Mouse (Mus musculus): Measurements from ENCODE around the gene Crtc2. TPM values are rescaled to one million over a fixed set of nuclear protein-coding genes. Genes with fewer than 3 reads are reported as not detected.
A peak's percentile ranks its signal among the peaks of the same experiment; 100 is the strongest.

Gene Crtc2
- polyA plus RNA-seq (2014; fragmentation: Nextera tagmentation; extraction: Ambion mirVana), result 10.1 and 10.5 TPM in 2 replicates

DNA sequence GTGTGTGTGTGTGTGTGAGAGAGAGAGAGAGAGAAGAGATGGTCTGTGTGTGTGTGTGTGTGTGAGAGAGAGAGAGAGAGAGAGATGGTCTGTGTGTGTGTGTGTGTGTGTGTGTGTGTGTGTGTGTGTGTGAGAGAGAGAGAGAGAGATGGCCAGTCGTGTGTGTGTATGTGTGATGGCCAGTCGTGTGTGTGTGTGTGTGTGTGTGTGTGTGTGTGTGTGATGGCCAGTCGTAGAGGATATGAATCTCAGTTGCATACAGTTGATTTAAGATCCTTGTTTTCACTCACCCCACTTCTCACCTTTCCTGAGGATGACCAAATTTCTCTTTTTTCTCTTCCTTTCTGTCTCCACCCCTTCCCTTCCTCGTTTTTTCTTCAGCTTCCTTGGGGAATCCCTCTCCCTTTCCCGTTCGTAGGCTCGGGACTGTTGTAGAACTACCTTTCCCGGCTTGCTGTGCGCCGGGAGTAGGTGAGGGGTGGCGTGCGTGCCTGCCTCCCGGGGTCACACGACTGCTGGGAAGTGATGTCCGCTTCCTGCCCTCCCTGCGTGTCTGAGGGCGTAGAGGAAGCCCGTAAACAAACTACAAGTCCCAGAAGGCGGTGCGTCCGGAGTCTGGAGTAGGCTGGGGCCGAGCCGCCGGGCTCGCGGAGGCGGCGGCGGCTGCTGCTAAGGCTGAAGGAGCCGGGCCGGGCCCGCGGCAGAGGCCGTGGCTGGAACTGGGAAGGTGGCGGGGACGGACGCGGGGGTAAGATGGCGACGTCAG lies at the start of gene Crtc2:
Gene Crtc2 (plus strand): TSS at position 511 of the 766 bp plus-strand sequence.
- H3K36me3 ChIP-seq (replicated peaks; ENCODE audit: control insufficient read depth, insufficient read depth), result peaks cover 39% of the 10 kb centered on the region
- peak within 1 kb of the TSS; percentile 55 for H3K27ac ChIP-seq
- H3K9ac ChIP-seq, result peak within 1 kb of the TSS; percentile 92
- no peaks in the 10 kb centered on the region for H3K27me3 ChIP-seq (ENCODE audit: control insufficient read depth, insufficient read depth, low read length)
- 1% methylated on average over 40 of the region's 40 CpGs for WGBS
- peak within 1 kb of the TSS; percentile 81 for H3K4me3 ChIP-seq (replicated peaks; ENCODE audit: low read length)
- H3K4me1 ChIP-seq (replicated peaks; ENCODE audit: control insufficient read depth, insufficient read depth, low read length), result peaks cover 18% of the 10 kb centered on the region
- peak within 1 kb of the TSS; percentile 90 for H3K4me2 ChIP-seq (replicated peaks)
- DNase-seq (ENCODE audit: low spot score) (peak; percentile 93), ATAC-seq (ENCODE audit: low FRiP score) (peak; percentile 97)
- H3K9me3 ChIP-seq (ENCODE audit: control insufficient read depth, low read length), result no peaks in the 10 kb centered on the region

DNA sequence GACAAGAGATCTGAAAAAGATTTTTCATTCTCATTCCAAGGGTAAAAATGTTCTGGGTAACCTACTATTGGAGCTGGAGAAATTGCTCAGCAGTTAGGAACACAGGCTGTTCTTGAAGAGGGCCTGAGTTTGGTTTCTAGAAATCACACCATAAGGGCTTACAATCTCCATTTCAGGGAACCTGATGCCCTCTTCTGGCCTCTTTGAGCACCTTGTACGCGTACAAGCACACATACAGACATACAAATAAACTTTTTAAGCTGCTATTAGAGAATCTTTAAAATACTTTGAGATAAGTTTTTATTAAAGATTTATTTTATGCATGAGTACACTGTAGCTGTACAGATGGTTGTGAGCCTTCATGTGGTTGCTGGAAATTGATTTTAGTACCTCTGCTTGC lies 49.4 kb upstream of the Crtc2 start:
- H3K9me3 ChIP-seq (ENCODE audit: control insufficient read depth, low read length), result no peaks in the 10 kb centered on the region
- H3K27ac ChIP-seq, result no peak overlapping the region
- H3K9ac ChIP-seq, result no peak overlapping the region
- DNase-seq (ENCODE audit: low spot score) (no peak), ATAC-seq (ENCODE audit: low FRiP score) (no peak)
- no peaks in the 10 kb centered on the region for H3K4me1 ChIP-seq (replicated peaks; ENCODE audit: control insufficient read depth, insufficient read depth, low read length)
- H3K27me3 ChIP-seq (ENCODE audit: control insufficient read depth, insufficient read depth, low read length), result no peaks in the 10 kb centered on the region
- H3K4me3 ChIP-seq (replicated peaks; ENCODE audit: low read length), result no peak overlapping the region
- peaks cover 32% of the 10 kb centered on the region for H3K36me3 ChIP-seq (replicated peaks; ENCODE audit: control insufficient read depth, insufficient read depth)
- no peak overlapping the region for H3K4me2 ChIP-seq (replicated peaks)
- WGBS, result 98% methylated on average over 2 of the region's 2 CpGs

DNA sequence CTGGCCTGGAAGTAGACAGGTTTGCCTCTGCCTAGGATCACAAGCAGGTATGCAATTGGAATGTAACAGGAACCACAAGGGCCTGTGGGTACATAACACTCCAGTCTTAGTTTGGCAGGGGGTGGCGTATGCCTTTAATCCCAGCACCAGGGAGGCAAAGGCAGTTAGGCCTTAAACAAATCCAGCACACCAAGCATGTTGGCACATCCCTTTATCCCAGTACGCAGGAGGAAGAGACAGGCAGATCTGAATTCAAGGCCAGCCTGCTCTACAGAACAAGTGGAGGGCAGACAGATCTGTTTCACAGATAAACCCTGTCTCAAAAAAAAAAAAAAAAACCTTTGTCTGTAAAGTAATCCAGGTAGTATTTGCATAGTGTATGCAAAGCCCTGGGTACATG lies 45.3 kb upstream of the Crtc2 start:
- H3K4me1 ChIP-seq (replicated peaks; ENCODE audit: control insufficient read depth, insufficient read depth, low read length), result peaks cover 13% of the 10 kb centered on the region
- no peaks in the 10 kb centered on the region for H3K27me3 ChIP-seq (ENCODE audit: control insufficient read depth, insufficient read depth, low read length)
- WGBS, result 95% methylated on average over 2 of the region's 2 CpGs
- peaks cover 62% of the 10 kb centered on the region for H3K36me3 ChIP-seq (replicated peaks; ENCODE audit: control insufficient read depth, insufficient read depth)
- H3K4me2 ChIP-seq (replicated peaks), result no peak overlapping the region
- no peak overlapping the region for H3K4me3 ChIP-seq (replicated peaks; ENCODE audit: low read length)
- no peaks in the 10 kb centered on the region for H3K9me3 ChIP-seq (ENCODE audit: control insufficient read depth, low read length)
- H3K27ac ChIP-seq, result no peak overlapping the region
- no peak for ATAC-seq (ENCODE audit: low FRiP score)
- no peak for DNase-seq (ENCODE audit: low spot score)
- H3K9ac ChIP-seq, result no peak overlapping the region

DNA sequence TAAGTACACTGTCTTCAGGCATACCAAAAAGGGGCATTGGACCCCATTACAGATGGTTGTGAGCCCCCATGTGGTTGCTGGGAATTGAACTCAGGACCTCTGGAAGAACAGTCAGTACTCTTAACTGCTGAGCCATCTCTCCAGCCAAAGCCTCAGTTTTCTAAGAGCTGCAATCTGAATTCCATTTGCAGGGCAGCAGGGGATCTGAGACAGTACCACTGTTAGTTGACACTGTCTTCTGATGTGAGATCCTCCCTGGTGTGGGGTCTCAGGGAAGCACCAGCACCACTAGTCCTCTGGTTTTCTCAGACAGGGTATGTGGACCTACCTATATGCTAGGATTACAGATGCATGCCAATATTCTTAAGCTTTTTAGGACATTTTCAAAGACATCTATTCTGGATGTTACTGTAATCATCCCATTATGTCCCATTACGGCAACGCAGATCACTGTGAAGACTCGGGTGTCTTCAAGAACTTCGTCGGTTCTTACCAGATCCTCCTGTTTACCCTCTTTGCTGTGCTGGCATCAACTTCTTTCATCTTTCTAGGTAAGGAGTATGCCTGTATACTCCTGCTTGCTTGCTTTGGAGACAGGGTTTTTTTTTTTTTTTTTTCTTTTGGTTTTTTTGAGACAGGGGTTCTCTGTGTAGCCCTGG lies 43.9 kb upstream of the Crtc2 start:
- H3K9ac ChIP-seq, result no peak overlapping the region
- H3K4me3 ChIP-seq (replicated peaks; ENCODE audit: low read length), result no peak overlapping the region
- no peaks in the 10 kb centered on the region for H3K9me3 ChIP-seq (ENCODE audit: control insufficient read depth, low read length)
- H3K4me1 ChIP-seq (replicated peaks; ENCODE audit: control insufficient read depth, insufficient read depth, low read length), result peaks cover 18% of the 10 kb centered on the region
- H3K27ac ChIP-seq, result no peak overlapping the region
- no peak overlapping the region for H3K4me2 ChIP-seq (replicated peaks)
- no peaks in the 10 kb centered on the region for H3K27me3 ChIP-seq (ENCODE audit: control insufficient read depth, insufficient read depth, low read length)
- 94% methylated on average over 5 of the region's 5 CpGs for WGBS
- H3K36me3 ChIP-seq (replicated peaks; ENCODE audit: control insufficient read depth, insufficient read depth), result peaks cover 62% of the 10 kb centered on the region
- ATAC-seq (ENCODE audit: low FRiP score) (no peak), DNase-seq (ENCODE audit: low spot score) (no peak)

DNA sequence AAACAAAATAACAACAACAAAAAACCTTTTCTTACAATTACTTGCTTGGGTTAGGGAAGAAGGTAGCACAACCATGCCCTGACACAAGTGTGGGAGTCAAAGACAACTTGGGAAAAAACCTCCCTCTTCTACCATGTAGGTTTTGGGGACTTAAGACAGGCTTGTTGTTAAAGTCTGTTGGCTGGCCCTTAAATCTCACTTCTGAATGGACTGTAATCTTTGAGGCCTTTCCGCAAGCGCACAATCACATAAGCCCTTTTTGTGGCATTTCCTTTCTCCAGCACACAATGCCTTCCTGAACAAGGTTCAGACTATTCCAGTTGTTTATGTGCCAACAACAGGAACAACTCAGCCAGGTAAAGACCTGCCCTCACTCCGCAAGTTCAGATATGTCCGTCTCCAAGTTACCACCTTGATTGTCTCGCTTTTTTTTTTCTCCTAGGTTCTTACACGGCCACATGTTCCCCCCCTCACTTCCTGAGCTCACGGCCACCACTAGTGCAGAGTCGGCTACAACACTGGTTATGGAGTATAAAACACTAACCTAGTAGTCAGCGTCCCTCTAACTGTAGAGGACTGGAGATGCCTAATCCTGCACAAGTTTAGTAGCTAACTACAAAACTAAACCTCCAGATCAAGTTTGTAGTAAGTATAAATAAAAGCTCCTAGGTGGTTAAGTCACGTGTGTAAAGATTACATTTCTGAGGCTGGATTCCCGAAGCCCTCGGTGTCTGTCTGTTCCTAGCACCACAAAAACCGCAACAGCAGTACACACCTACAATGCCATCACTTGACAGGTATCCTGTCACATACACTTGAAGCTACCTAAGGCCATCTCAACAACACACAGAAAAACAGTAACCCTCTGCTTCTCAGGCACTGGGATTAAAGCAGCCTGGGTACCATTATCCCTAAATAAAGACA lies 42.2 kb upstream of the Crtc2 start:
- no peak overlapping the region for H3K9ac ChIP-seq
- H3K4me2 ChIP-seq (replicated peaks), result peak overlapping the region; percentile 79
- ATAC-seq (ENCODE audit: low FRiP score), result no peak
- peak overlapping the region; percentile 68 for H3K4me3 ChIP-seq (replicated peaks; ENCODE audit: low read length)
- WGBS, result 83% methylated on average over 13 of the region's 13 CpGs
- peaks cover 18% of the 10 kb centered on the region for H3K4me1 ChIP-seq (replicated peaks; ENCODE audit: control insufficient read depth, insufficient read depth, low read length)
- H3K36me3 ChIP-seq (replicated peaks; ENCODE audit: control insufficient read depth, insufficient read depth), result peaks cover 56% of the 10 kb centered on the region
- H3K27ac ChIP-seq, result no peak overlapping the region
- no peaks in the 10 kb centered on the region for H3K27me3 ChIP-seq (ENCODE audit: control insufficient read depth, insufficient read depth, low read length)
- no peak for DNase-seq (ENCODE audit: low spot score)
- no peaks in the 10 kb centered on the region for H3K9me3 ChIP-seq (ENCODE audit: control insufficient read depth, low read length)

DNA sequence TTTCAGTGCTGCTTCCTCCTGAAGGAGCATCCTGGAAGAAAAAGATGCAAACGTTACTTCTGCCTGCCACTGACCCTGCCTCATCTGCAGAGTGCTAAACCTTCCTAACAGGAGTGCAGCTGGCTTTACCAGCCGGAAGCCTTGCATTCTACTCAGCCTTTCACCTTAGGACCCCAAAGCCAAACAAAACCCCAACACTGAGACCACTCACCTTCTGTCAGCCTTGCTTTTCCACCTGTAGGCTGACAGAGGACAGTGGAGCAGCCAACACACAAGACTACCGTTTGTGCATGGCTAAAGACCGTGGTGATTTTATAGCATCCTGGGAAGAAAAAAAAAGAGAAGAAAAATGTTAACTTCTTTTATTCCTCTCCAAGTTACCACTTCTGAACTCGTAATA lies 41.2 kb upstream of the Crtc2 start:
- peaks cover 49% of the 10 kb centered on the region for H3K36me3 ChIP-seq (replicated peaks; ENCODE audit: control insufficient read depth, insufficient read depth)
- DNase-seq (ENCODE audit: low spot score) (no peak), ATAC-seq (ENCODE audit: low FRiP score) (no peak)
- H3K27ac ChIP-seq, result 0 out of 2 replicates have a peak overlapping the region, but pooled peaks have one; percentile 89
- no peaks in the 10 kb centered on the region for H3K9me3 ChIP-seq (ENCODE audit: control insufficient read depth, low read length)
- H3K4me2 ChIP-seq (replicated peaks), result peak overlapping the region; percentile 79
- H3K9ac ChIP-seq, result peak overlapping the region; percentile 88
- H3K27me3 ChIP-seq (ENCODE audit: control insufficient read depth, insufficient read depth, low read length), result no peaks in the 10 kb centered on the region
- 20% methylated on average over 5 of the region's 5 CpGs for WGBS
- peaks cover 18% of the 10 kb centered on the region for H3K4me1 ChIP-seq (replicated peaks; ENCODE audit: control insufficient read depth, insufficient read depth, low read length)
- H3K4me3 ChIP-seq (replicated peaks; ENCODE audit: low read length), result peak overlapping the region; percentile 68

DNA sequence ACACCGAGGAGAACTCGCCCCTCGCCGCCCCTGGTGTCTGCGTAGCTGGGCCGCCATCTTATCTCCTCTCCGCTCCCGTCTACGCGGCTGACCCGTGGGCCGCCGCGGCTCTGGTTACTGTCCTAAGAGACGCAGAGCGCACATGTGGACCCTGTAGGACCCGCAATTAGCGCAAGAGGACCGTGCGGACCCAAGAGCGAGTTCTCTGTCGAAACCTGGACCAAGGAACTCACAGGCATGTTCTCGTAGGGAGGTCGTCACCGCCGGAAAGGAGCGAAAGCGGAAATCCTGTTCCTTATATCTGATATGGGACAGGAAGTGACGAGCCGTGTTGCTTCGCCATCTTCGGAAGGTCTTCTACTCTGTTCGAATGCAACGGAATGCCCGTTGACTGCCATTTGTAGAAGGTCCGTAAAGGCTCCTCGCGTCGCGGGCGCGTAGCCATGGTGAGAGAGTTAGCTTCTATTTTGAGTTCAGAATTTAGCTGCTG lies 40.5 kb upstream of the Crtc2 start, which contains the start of the genes Rps27 and Rab13:
Gene Rps27 (minus strand): TSS at position 275 of the 490 bp plus-strand sequence.
Gene Rab13 (plus strand): TSS at position 319 of the 490 bp plus-strand sequence.
- peak; percentile 96 for DNase-seq (ENCODE audit: low spot score)
- Histone ChIP-seq H3K4me2 (replicated peaks) (peak within 1 kb of the TSS; percentile 79), H3K4me1 (replicated peaks; ENCODE audit: control insufficient read depth, insufficient read depth, low read length) (peaks cover 18% of the 10 kb centered on the region), H3K36me3 (replicated peaks; ENCODE audit: control insufficient read depth, insufficient read depth) (peaks cover 42% of the 10 kb centered on the region), H3K9ac (peak within 1 kb of the TSS; percentile 88), H3K27ac (peak within 1 kb of the TSS; percentile 89), H3K27me3 (ENCODE audit: control insufficient read depth, insufficient read depth, low read length) (no peaks in the 10 kb centered on the region), H3K9me3 (ENCODE audit: control insufficient read depth, low read length) (no peaks in the 10 kb centered on the region), H3K4me3 (replicated peaks; ENCODE audit: low read length) (peak within 1 kb of the TSS; percentile 68)
- WGBS, result under 1% methylated on average over 42 of the region's 42 CpGs
- peak; percentile 96 for ATAC-seq (ENCODE audit: low FRiP score)

DNA sequence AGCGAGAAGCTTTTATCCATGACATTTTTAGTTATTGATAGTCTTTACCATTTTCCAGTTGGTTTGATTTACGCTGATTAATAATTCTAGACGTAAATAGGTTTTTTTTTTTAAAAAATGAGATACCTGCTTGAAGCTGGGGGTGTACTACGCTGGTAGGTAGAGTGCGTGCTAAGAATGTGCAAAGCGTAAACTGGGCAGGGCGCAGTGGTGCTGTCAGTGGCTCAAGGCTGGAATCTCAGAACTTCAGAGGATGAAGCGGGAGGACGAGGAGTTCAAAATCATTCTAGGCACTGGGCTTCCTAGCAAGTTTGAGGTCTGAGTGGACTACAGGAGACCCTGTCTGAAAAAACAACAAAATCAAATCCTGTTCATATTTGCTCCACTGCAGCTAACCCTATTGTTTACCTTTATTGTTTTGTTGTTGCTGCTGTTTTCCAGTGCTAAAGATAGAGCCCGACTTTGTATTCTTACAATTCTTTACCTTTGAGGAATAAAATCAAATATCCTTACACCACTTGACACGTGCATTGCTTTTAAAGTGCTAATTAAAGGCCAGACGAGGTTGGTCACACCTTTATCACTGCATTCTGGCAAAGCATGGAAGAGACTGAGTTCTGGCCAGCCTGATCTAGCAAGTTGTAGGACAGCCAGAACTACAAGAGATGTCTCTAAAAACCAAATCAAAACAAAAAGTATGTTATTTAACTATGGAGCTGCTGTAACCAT lies 39.8 kb upstream of the Crtc2 start:
- peak; percentile 44 for DNase-seq (ENCODE audit: low spot score)
- no peaks in the 10 kb centered on the region for H3K27me3 ChIP-seq (ENCODE audit: control insufficient read depth, insufficient read depth, low read length)
- peak overlapping the region; percentile 69 for H3K4me2 ChIP-seq (replicated peaks)
- 11% methylated on average over 12 of the region's 12 CpGs for WGBS
- H3K36me3 ChIP-seq (replicated peaks; ENCODE audit: control insufficient read depth, insufficient read depth), result peaks cover 35% of the 10 kb centered on the region
- no peaks in the 10 kb centered on the region for H3K9me3 ChIP-seq (ENCODE audit: control insufficient read depth, low read length)
- peaks cover 18% of the 10 kb centered on the region for H3K4me1 ChIP-seq (replicated peaks; ENCODE audit: control insufficient read depth, insufficient read depth, low read length)
- ATAC-seq (ENCODE audit: low FRiP score), result peak; percentile 47; the same call in 1 of the 2 replicates
- peak overlapping the region; percentile 68 for H3K4me3 ChIP-seq (replicated peaks; ENCODE audit: low read length)
- peak overlapping the region; percentile 48 for H3K9ac ChIP-seq
- H3K27ac ChIP-seq, result peak overlapping the region; percentile 89
